Mouse (Mus musculus): ENCODE measurements at regions not wholly inside any gene's neighbourhood (a gene's known extent, or its start where the extent isn't known, plus 50 kb on each side); places are given as distances from the start of the nearest gene placed in this dataset.

GRCm38 (mm10) chr12:107438506-107438905, 49.9 kb upstream of the 3110018I06Rik start:
- no peak for TF ChIP-seq EP300 (IDR thresholded peaks at IDR 0.05; ENCODE audit: low read depth in 1 of 2, low read length in 2 of 2)
- no peak for TF ChIP-seq ZNF384 (IDR thresholded peaks at IDR 0.05; ENCODE audit: low read depth, low read length)
- TF ChIP-seq POLR2A (IDR thresholded peaks at IDR 0.05; ENCODE audit: control insufficient read depth in 1 of 2, insufficient read depth in 1 of 2, low read depth in 1 of 2, low read length in 2 of 2, poor library complexity in 1 of 2), result no peak
- TF ChIP-seq CTCF (IDR thresholded peaks at IDR 0.05 in 2 of 3, conservative IDR thresholded peaks at IDR 0.05 in 1 of 3; ENCODE audit: control insufficient read depth in 1 of 3, insufficient read depth in 1 of 3, low read depth in 2 of 3, low read length in 3 of 3, poor library complexity in 1 of 3, severe bottlenecking in 1 of 3), result no peak
- no peak for TF ChIP-seq POLR2AphosphoS5 (IDR thresholded peaks at IDR 0.05; ENCODE audit: borderline replicate concordance, low read depth, low read length)
- TF ChIP-seq NRF1 (IDR thresholded peaks at IDR 0.05; ENCODE audit: insufficient read depth, low read depth, low read length, poor library complexity, severe bottlenecking), result no peak
- no peak for TF ChIP-seq POLR2AphosphoS2 (IDR thresholded peaks at IDR 0.05; ENCODE audit: low read length)
- TF ChIP-seq SMC3 (IDR thresholded peaks at IDR 0.05; ENCODE audit: low read depth, low read length), result no peak
